In the genomic region with DNA sequence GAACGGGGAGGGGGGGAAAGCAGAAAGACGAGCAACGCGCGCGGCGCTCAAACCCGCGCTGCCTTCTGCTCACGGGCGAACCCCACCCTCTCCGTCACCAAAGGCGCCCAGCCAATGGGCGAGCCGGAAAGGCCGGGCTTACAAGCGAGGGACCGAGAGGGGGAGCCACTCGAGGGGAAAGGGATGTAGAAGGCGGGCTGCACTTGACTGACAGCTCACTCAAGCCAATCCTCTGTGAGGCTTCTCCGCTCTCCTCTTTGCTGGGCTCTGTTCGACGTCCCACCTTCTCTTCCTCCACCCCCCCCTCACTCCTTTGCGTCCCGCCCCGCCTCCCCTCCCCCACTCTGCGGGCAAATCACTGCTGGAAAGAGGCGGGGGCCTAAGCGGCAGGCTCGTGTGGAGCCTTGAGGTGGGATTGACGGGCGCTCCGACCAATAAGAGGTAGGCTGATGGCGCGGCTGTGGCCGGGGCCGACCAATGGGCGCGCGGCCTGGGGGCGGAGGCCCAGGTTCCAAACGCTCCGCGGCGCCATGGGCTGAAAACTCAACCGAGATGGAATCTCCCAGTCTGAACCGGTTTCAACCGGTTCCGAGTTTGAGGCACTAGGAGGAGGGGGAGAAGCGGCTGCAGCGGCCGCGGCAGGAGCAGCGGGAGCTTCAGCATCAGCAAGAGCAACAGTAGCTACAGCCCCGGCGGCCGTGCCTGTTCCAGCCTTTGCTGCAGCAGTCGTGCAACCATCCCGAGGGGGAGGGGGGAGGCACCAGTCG, we compare ENCODE assay signal across 8 mouse cellular contexts. TPM values are rescaled to one million over a fixed set of nuclear protein-coding genes. Genes with fewer than 3 reads are reported as not detected.
DNase-seq lines count a peak whose midpoint lies in the region; ATAC-seq lines count a peak whose summit lies in the region.

Gene Xpo1, plus strand, starts transcription at position 615 of the 767 bp plus-strand sequence.

- H3K4me2 ChIP-seq in intestine, embryonic 14.5 days (ENCODE audit: low read length) = peak within 1 kb of the TSS; percentile 63

- no peaks in the 10 kb centered on the region for H3K27me3 ChIP-seq in intestine, embryonic 14.5 days (replicated peaks; ENCODE audit: control insufficient read depth, insufficient read depth, low read length)

- H3K4me3 ChIP-seq in intestine, embryonic 14.5 days (ENCODE audit: low read depth, low read length) = peak within 1 kb of the TSS; percentile 80

- peak; percentile 98 to 99 for DNase-seq in adrenal gland, adult 18-20 months (ENCODE audit: low spot score in 2 of 2)
- DNase-seq in embryo, embryonic 11 days = peak; percentile 100
- DNase-seq in gastrocnemius, postnatal 25 days = peak; percentile 100
- DNase-seq in intestine, embryonic 14.5 days (ENCODE audit: low spot score) = peak; percentile 99
- peak; percentile 100 for DNase-seq in left cerebral cortex, postnatal 14 days (ENCODE audit: low spot score in 2 of 2)
- peak; percentile 100 for DNase-seq in mesoderm, embryonic 11.5 days (ENCODE audit: low read depth, low spot score)
- DNase-seq in right cerebral cortex, postnatal 36 days (ENCODE audit: low spot score in 2 of 2) = peak; percentile 100
- DNase-seq in yolk sac, embryonic 10.5 days (ENCODE audit: low spot score) = peak; percentile 100

- H3K9ac ChIP-seq in intestine, embryonic 14.5 days (ENCODE audit: low read length) = peak within 1 kb of the TSS; percentile 100

- H3K9me3 ChIP-seq in intestine, embryonic 14.5 days (ENCODE audit: control insufficient read depth, low read length) = no peaks in the 10 kb centered on the region

- peak; percentile 99 for ATAC-seq in intestine, embryonic 14.5 days (replicated peaks; ENCODE audit: low FRiP score, low TSS enrichment, low read depth)

- H3K27ac ChIP-seq in intestine, embryonic 14.5 days (ENCODE audit: low read depth) = peak within 1 kb of the TSS; percentile 100

- no peaks in the 10 kb centered on the region for H3K36me3 ChIP-seq in intestine, embryonic 14.5 days (ENCODE audit: control insufficient read depth, insufficient read depth, low read length)

- intact Hi-C loops in left cerebral cortex, postnatal 14 days (cut with DNase I) = loop anchor here (5.0 kb wide), 3 partner anchors 188 to 263 kb away; partner anchors contain the start of genes Cct4 and Fam161a

- WGBS in intestine, embryonic 14.5 days = under 1% methylated on average over 52 of the region's 60 CpGs

- H3K4me1 ChIP-seq in intestine, embryonic 14.5 days (replicated peaks; ENCODE audit: control insufficient read depth, insufficient read depth, low read length) = peaks cover 7% of the 10 kb centered on the region

RNA-seq across cellular contexts. Expression of gene Xpo1, which starts in this region (rescaled TPM):
- total RNA-seq in adrenal gland, adult 18-20 months (2021) = 10 to 100 TPM; 55.2 to 62.9 TPM
- 10 to 100 TPM; 23.7 to 24.5 TPM for total RNA-seq in gastrocnemius, postnatal 25 days (2021)
- polyA plus RNA-seq in intestine, embryonic 14.5 days (2014; fragmentation: Nextera tagmentation; extraction: Ambion mirVana) = 115 and 116 TPM in 2 replicates
- 10 to 100 TPM; 66.8 to 67.1 TPM for total RNA-seq in left cerebral cortex, postnatal 14 days (2021)

Comparison
In these comparisons a context has a peak if more than half of its experiments do, and no peak if none do; other contexts are left out.
1. Peak in every context shown above with its lines: DNase-seq, ATAC-seq, H3K4me3 ChIP-seq and H3K27ac ChIP-seq.